Mouse (Mus musculus) ZHBTc4 (cell line): ENCODE measurements at regions not wholly inside any gene's neighbourhood (a gene's known extent, or its start where the extent isn't known, plus 50 kb on each side); places are given as distances from the start of the nearest gene placed in this dataset.
A peak's percentile ranks its signal among the peaks of the same experiment; 100 is the strongest.

Source experiments
- DNase-seq: peaks from one replicate; pipeline ENCODE4 v3.0.0-alpha.2; 2011; ENCODE audit warnings: low read depth, low spot score

DNA sequence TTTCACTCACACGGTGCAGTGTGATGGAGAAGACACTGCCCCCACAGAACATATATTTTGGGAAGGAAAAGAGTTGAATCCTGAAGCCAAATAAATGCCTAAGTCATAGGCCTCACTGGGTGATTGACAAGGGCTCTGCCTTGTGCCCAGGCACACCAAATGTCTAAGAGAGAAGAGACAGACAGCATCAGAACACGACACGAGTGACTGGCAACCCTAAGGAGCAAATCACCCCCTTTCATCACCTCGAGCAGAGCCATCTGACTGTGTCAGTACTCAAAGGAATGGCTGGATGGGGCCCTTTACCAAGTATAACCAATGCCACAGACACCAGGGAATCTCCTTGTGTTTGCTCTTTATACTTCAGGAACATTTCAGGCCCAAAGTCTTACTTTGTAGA is 815.6 kb downstream of the Car8 start:
- DNase-seq = no peak

GRCm38 (mm10) chr4:7422787-7423186 is 816.1 kb downstream of the Car8 start:
- DNase-seq = no peak

DNA sequence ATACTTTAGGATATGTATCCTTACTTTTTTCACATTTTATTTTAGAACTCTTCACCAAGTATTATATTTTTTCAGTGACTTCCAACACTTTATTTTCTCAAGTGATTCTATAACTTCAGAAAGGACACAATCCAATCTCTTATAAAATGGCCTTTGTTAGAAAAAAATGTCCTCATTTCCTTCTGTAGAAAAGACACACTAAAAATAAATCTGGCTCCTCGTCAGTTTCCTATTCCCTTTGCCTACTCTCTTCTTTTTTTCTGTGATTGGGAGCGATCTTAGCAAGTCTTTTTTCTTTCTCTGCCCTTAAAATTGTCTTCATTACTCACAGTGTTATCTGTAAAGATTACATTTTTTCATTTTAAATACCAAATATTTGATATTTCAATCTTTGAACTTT is 824.5 kb downstream of the Car8 start:
- DNase-seq = no peak

- no peak for DNase-seq
These were observed 846.1 kb downstream of the Car8 start for GRCm38 (mm10) chr4:7392696-7393095.

- peak; percentile 64 for DNase-seq
These were observed 847.2 kb downstream of the Car8 start for GRCm38 (mm10) chr4:7391596-7391995.

DNA sequence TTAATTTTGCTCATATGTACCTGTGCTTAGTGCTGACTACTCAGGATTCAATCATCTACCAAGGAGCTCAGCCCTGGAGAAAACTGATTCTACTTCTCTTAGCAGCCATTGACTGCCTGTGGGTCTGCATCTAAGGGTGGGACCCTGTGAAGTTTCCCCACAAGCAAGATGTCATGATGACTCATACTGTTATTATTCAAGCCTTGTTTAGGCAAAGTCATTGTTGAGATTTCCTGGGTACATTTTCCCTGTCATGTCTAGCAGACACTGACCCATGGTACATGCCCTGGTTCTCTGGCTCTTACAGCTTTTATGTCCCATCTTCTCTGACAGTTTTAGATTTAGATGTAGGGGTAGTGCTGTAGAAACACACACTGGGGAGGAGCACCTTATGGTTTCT is 853.8 kb downstream of the Car8 start:
- no peak for DNase-seq

DNA sequence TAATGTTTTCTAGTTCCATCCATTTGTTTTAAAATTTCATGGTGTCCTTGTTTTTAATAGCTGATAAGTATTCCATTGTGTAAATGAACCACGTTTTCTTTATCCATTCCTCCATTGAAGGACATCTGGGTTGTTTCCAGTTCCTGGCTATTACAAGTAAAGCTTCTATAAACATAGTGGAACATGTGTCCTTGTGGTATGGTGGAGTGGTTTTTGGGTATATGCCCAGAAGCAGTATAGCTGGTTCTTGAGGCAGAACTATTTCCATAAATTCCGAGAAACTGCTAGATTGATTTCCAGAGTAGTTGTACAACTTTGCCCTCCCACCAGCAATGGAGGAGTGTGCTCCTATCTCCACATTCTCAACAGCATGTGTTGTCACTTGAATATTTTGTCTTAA is 858.8 kb downstream of the Car8 start:
- DNase-seq = no peak

GRCm38 (mm10) chr4:7364238-7365040 is 874.4 kb downstream of the Car8 start:
- DNase-seq = peak; percentile 75

DNA sequence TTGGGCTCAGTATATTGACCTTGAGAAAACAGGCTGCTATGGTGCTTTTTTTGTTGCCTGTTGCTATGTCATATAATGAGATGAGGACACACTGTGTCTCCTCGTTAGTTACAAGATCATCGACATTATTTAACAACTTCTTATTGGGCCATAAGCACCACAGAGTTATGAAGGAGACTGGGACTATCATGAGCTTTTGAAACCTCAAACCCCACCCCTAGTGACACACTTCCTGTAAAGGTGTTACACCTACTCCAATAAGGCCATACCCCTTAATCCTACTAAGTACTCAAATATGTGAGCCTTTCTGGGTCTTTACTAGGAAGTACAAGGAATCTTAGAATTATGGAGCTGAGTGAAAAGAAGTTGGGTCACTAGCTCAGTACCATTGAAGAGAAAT is 875.3 kb downstream of the Car8 start:
- DNase-seq = no peak

- DNase-seq = no peak
These were observed 882.6 kb downstream of the Car8 start for GRCm38 (mm10) chr4:7356202-7356601.

- no peak for DNase-seq
These were observed 891.5 kb downstream of the Car8 start for GRCm38 (mm10) chr4:7347317-7347716.

DNA sequence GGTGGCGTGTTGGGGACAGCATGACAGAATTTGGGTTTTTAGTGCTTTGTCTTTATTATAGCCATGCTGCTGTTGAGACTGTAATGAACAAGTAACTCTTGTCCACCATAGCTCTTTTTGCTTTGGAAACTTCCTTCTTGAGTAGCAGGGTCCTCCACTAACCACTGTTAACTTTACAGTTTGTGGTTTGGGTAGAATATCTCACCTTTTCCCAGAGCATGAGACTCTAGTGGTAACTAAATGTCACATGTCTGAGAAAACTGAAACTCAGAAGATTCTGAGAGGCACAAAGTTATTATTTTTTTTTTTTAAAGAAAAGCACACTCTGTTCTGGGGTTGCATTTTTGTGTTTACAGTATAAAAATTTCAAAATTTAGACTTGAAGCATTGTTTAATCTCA is 897.7 kb downstream of the Car8 start:
- no peak for DNase-seq

DNA sequence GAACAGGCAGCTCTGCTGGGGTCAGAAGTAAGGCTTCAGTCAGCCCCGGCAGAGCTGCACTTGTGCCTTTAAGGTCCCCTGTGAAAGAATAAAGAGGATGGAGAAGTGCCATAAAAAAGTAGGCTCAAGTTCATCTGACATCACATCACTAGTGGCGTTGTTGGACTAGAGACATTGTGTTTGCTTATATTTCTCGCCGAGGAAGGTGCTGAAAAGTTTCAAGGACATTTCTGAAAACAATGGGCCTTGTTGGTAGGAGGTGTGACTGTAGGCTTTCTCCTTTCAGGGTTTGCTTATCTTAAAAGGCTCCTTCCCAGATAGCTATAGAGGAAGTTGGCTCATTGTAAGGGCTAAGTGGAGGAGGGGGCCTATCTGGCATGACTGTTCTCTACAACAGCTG is 924.6 kb downstream of the Car8 start:
- DNase-seq = no peak

DNA sequence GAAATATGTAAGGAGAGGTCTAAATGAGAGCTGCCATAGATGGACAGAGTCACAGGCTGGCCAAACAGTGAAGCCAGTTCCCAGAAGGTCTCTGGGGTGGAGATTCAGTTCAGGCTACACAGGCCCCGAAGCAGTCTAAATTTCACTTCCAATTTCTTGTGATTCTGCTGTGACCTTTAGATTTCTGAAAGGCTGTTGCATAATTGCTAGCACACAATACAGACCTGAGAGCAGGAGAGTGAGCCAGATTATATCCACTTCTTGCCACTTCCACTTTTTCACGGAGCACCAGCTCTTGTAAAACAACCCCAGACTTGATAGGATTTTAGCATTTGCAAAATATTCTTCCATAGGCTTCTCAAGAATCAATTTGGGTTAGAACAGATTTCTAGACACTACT is 925.6 kb downstream of the Car8 start:
- no peak for DNase-seq

- no peak for DNase-seq
These were observed 926.7 kb downstream of the Car8 start for GRCm38 (mm10) chr4:7312160-7312559.

DNA sequence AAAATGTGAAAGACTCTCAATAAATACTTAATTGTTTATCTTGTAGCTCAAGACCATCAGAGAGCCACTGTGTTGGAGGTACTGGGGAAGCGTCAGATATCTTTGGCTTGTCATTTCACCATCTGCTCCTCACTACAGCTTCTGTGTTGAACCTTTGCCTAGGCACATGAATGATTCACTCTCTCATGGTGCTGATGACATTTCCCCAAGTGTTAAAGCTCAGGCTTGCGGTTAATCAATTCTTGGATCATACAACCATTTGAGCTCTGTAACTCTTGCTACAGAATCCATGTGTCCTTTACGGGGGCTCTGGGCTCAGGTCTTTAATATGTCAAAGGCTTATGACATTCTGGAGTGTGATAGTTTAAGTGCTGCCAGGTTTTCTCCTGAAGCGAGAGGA is 969.8 kb downstream of the Car8 start:
- DNase-seq = no peak

GRCm38 (mm10) chr4:7256486-7256885 is 982.4 kb downstream of the Car8 start:
- no peak for DNase-seq

- no peak for DNase-seq
These were observed 985.2 kb downstream of the Car8 start for GRCm38 (mm10) chr4:7253616-7254015.

DNA sequence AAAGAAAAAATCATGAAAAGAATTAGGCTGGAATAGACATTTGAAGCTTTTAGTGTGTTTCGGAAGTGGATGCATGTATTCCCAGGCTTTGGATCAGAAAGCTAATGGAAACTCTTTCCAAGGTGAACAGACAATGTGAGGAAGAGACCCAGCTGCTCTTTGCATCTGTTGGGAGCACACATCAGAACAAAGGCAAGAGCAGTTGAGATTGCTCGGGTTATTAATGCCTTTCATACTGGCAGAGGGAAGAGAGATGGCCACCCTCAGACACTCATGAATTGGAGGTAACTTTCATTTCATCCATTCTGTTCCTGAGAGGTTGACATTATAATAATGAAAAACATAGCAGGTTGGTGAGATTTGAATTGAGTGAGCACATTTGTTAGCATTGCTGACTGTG is 987.2 kb downstream of the Car8 start:
- no peak for DNase-seq

GRCm38 (mm10) chr4:7247816-7248215 is 991.0 kb downstream of the Car8 start:
- no peak for DNase-seq

GRCm38 (mm10) chr4:7247244-7247643 is 991.6 kb downstream of the Car8 start:
- no peak for DNase-seq

DNA sequence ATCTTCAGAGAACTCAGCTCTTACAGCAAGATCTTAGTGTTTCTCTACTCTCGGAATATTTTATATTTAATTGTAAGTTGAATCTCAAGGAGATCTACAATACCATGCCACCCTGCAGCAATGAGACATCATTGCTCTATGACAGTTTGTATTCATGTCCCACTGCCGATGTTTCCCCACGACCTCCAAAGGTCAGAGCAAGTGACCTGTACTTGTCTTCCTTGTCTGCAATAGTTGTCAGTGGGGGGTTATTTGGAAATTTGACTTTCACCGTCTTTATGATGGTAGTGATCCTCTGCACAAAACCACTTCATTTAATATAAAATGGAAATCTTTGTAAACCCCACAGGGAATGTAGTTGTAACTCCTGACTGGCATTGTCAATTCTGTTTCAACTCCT is 992.0 kb downstream of the Car8 start:
- DNase-seq = no peak

DNA sequence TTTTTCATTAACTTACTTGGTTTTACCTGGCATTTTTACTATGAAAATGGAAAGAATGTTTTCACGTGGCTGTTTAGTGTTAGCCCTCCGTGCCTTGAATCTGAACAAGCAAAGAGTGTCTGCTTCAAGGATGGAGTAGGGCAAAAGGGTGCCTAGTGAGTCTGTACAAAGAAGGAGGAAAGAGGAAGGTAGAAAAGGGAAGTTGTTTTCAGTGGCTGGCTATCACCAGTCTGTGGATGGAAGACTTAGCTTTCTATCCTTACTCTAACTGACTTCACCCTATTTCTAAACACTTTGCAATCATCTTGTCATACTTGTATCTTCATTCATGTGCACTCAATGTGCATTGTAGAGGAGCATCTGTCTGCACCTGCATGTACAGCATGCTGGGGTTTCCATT is 993.2 kb downstream of the Car8 start:
- no peak for DNase-seq

GRCm38 (mm10) chr4:7237848-7238247 is 1001.0 kb downstream of the Car8 start:
- DNase-seq = no peak
